8 mouse cellular contexts compared by ENCODE assay signal in the genomic region with DNA sequence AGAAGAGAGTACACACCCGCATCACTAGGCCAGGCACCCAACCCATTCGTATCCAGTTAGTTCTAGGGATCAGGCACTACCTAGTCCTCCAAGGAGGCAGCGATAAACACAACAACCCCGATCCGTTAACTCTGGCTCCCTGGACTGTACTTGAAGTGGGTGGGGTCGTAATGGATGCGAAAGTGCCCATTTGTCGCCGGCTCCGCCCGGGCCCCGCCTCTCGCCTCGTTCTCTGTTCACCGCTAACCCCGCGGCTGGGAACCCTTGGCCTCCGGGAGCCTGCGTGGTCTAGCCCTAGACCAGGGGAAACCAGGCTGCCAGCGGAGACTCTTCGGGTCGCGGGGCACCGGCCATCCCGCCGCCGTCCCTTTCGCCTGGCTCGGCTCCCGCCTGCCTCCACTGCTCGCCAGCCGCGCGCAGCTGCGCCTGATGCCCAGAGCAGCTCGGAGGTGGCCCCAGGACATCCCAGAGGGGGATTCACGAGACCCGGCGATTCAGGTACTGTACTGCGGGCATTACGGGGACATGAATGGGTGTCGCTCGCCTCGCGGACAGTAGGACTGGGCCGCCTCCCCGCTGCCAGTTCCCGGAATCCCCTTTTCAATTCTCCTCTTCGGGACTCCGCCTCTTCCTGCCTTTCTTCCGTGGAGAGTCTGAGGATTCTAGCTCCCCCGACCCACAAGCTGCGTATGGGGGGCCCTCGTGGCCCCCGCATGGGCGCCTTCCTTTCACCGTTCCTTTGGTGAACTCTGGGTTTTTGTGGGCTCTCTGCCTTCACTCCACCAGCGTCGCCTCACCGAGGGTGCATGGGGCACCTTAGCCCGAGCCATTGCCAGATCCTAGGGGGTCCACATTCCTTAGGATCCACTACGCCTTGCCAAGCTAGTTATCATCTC. TPM values are rescaled to one million over a fixed set of nuclear protein-coding genes. Genes with fewer than 3 reads are reported as not detected.
A peak's percentile ranks its signal among the peaks of the same experiment; 100 is the strongest.
DNase-seq lines count a peak whose midpoint lies in the region; ATAC-seq and TF ChIP-seq lines count a peak whose summit lies in the region.

A gene (plus strand): TSS at position 207 of the 896 bp plus-strand sequence.

- ATAC-seq in embryonic facial prominence, embryonic 14.5 days (ENCODE audit: low read depth), result peak; percentile 91
- ATAC-seq in limb, embryonic 15.5 days (ENCODE audit: insufficient number of reproducible peaks, low FRiP score, low TSS enrichment, low read depth), result peak; percentile 83
- ATAC-seq in midbrain, postnatal 0 days (ENCODE audit: low FRiP score), result peak; percentile 91

- peaks cover 12% of the 10 kb centered on the region for H3K4me1 ChIP-seq in embryonic facial prominence, embryonic 14.5 days (ENCODE audit: control insufficient read depth, insufficient read depth, low read length)
- peaks cover 10% of the 10 kb centered on the region for H3K4me1 ChIP-seq in limb, embryonic 15.5 days
- peaks cover 3% of the 10 kb centered on the region; the same call in 1 of the 2 replicates for H3K4me1 ChIP-seq in midbrain, postnatal 0 days (ENCODE audit: insufficient read depth, low read length)

- WGBS in embryonic facial prominence, embryonic 14.5 days, result 2% methylated on average over 36 of the region's 62 CpGs
- under 1% methylated on average over 62 of the region's 62 CpGs for WGBS in limb, embryonic 15.5 days
- WGBS in midbrain, postnatal 0 days, result under 1% methylated on average over 62 of the region's 62 CpGs

- H3K4me3 ChIP-seq in embryonic facial prominence, embryonic 14.5 days (ENCODE audit: low read depth, low read length), result peak within 1 kb of the TSS; percentile 94
- H3K4me3 ChIP-seq in limb, embryonic 15.5 days, result peak within 1 kb of the TSS; percentile 76
- H3K4me3 ChIP-seq in midbrain, postnatal 0 days (ENCODE audit: low read depth, low read length), result peak within 1 kb of the TSS; percentile 88

- peak within 1 kb of the TSS; percentile 74 for H3K4me2 ChIP-seq in embryonic facial prominence, embryonic 14.5 days (ENCODE audit: low read depth, low read length)
- H3K4me2 ChIP-seq in limb, embryonic 15.5 days, result peak within 1 kb of the TSS; percentile 66
- H3K4me2 ChIP-seq in midbrain, postnatal 0 days (ENCODE audit: low read depth, low read length, poor library complexity, severe bottlenecking), result peak within 1 kb of the TSS; percentile 65

- TF ChIP-seq CTCF in midbrain, postnatal 0 days (IDR thresholded peaks at IDR 0.05), result no peak; the same call in 1 of the 2 replicates

- H3K27ac ChIP-seq in embryonic facial prominence, embryonic 14.5 days (replicated peaks; ENCODE audit: low read depth, low read length), result peak within 1 kb of the TSS; percentile 94
- peak within 1 kb of the TSS; percentile 93 for H3K27ac ChIP-seq in limb, embryonic 15.5 days
- peak within 1 kb of the TSS; percentile 94 for H3K27ac ChIP-seq in midbrain, postnatal 0 days (ENCODE audit: low read depth, low read length)

- no peaks in the 10 kb centered on the region for H3K36me3 ChIP-seq in embryonic facial prominence, embryonic 14.5 days (ENCODE audit: control insufficient read depth, insufficient read depth, low read length)
- H3K36me3 ChIP-seq in limb, embryonic 15.5 days, result no peaks in the 10 kb centered on the region
- H3K36me3 ChIP-seq in midbrain, postnatal 0 days (ENCODE audit: insufficient read depth, low read length), result no peaks in the 10 kb centered on the region

- peak within 1 kb of the TSS; percentile 95 for H3K9ac ChIP-seq in embryonic facial prominence, embryonic 14.5 days (ENCODE audit: low read depth, low read length)
- H3K9ac ChIP-seq in limb, embryonic 15.5 days, result peak within 1 kb of the TSS; percentile 67
- H3K9ac ChIP-seq in midbrain, postnatal 0 days (replicated peaks; ENCODE audit: low read length, poor library complexity, severe bottlenecking), result peak within 1 kb of the TSS; percentile 91

- no peaks in the 10 kb centered on the region for H3K9me3 ChIP-seq in embryonic facial prominence, embryonic 14.5 days (ENCODE audit: control insufficient read depth, low read length)
- H3K9me3 ChIP-seq in limb, embryonic 15.5 days, result no peaks in the 10 kb centered on the region
- no peaks in the 10 kb centered on the region for H3K9me3 ChIP-seq in midbrain, postnatal 0 days (ENCODE audit: low read length)

- no peaks in the 10 kb centered on the region for H3K27me3 ChIP-seq in embryonic facial prominence, embryonic 14.5 days (replicated peaks; ENCODE audit: control insufficient read depth, insufficient read depth, low read length)
- no peaks in the 10 kb centered on the region for H3K27me3 ChIP-seq in limb, embryonic 15.5 days
- H3K27me3 ChIP-seq in midbrain, postnatal 0 days (ENCODE audit: insufficient read depth, low read length), result no peaks in the 10 kb centered on the region

- DNase-seq in 3T3-L1 (ENCODE audit: low read depth, low spot score), result peak; percentile 81
- peak; percentile 92 to 93 for DNase-seq in adrenal gland, postnatal 36 days
- peak; percentile 88 for DNase-seq in embryonic facial prominence, embryonic 14.5 days (ENCODE audit: low spot score)
- peak; percentile 83 for DNase-seq in heart, adult 8-10 months (ENCODE audit: low spot score)
- peak; percentile 83 for DNase-seq in kidney, adult 9 months
- DNase-seq in midbrain, postnatal 0 days (ENCODE audit: low spot score), result peak; percentile 92
- peak; percentile 85 to 88 for DNase-seq in spleen, postnatal 36 days (ENCODE audit: low spot score in 2 of 2)

RNA-seq across cellular contexts. Expression of the gene that starts here (rescaled TPM):
- 100 to 1,000 TPM; 101 to 120 TPM for total RNA-seq in adrenal gland, postnatal 36 days (2021)
- polyA plus RNA-seq in embryonic facial prominence, embryonic 14.5 days (2014; fragmentation: Nextera tagmentation; extraction: Ambion mirVana), result 62.7 and 67.7 TPM in 2 replicates
- total RNA-seq in heart, adult 8-10 months (2022), result 10 to 100 TPM; 27.6 to 35.3 (median 32.6) TPM
- polyA plus RNA-seq in limb, embryonic 15.5 days (2015; fragmentation: Nextera tagmentation; extraction: Ambion mirVana), result 59.4 and 70.0 TPM in 2 replicates
- total RNA-seq in midbrain, postnatal 0 days (2014; rRNA removed), result 32.2 and 33.5 TPM in 2 replicates
- 40.1 and 47.5 TPM in 2 replicates for polyA plus RNA-seq in midbrain, postnatal 0 days (2015; fragmentation: Nextera tagmentation; extraction: Ambion mirVana)

Comparison
In these comparisons a context has a peak if more than half of its experiments do, and no peak if none do; other contexts are left out.
1. Peak in every context shown above with its lines: DNase-seq, ATAC-seq, H3K4me3 ChIP-seq and H3K27ac ChIP-seq.